Mouse (Mus musculus) intestine, embryonic 16.5 days (tissue): ENCODE data around the gene Aip. TPM values are rescaled to one million over a fixed set of nuclear protein-coding genes. Genes with fewer than 3 reads are reported as not detected.
A peak's percentile ranks its signal among the peaks of the same experiment; 100 is the strongest.

ENCODE experiments used
- ATAC-seq: fragments of 200-750 bp; cut with Nextera tagmentation; 2 replicates; pipeline ENCODE4 v1.8.0; 2017; ENCODE audit warnings: moderate TSS enrichment, moderate library complexity
- H3K27ac ChIP-seq: fragments of 300-500 bp; sonication (generic); 2 replicates; pipeline ENCODE4 v1.5.1; 2014; ENCODE audit warnings: mild to moderate bottlenecking, low read length
- H3K27me3 ChIP-seq: fragments of 300-500 bp; sonication (generic); replicated peaks from 2 replicates; pipeline ENCODE4 v1.6.1; 2014; ENCODE audit warnings: low read length, control low read depth, mixed read lengths; ENCODE audit not compliant: control insufficient read depth, insufficient read depth
- H3K36me3 ChIP-seq: fragments of 300-500 bp; sonication (generic); 2 replicates; pipeline ENCODE4 v1.6.1; 2014; ENCODE audit warnings: low read length, control low read depth; ENCODE audit not compliant: control insufficient read depth, insufficient read depth
- H3K4me1 ChIP-seq: fragments of 300-500 bp; sonication (generic); 2 replicates; pipeline ENCODE4 v1.6.1; 2014; ENCODE audit warnings: low read length, control low read depth, mixed read lengths; ENCODE audit not compliant: control insufficient read depth, insufficient read depth
- H3K4me2 ChIP-seq: fragments of 300-500 bp; sonication (generic); 2 replicates; pipeline ENCODE4 v1.6.1; 2014; ENCODE audit warnings: low read depth, low read length, control low read depth
- H3K4me3 ChIP-seq: fragments of 300-500 bp; sonication (generic); 2 replicates; pipeline ENCODE4 v1.5.1; 2014; ENCODE audit warnings: mild to moderate bottlenecking, low read length
- H3K9ac ChIP-seq: fragments of 300-500 bp; sonication (generic); 2 replicates; pipeline ENCODE4 v1.6.1; 2014; ENCODE audit warnings: low read depth, low read length
- H3K9me3 ChIP-seq: fragments of 300-500 bp; sonication (generic); 2 replicates; pipeline ENCODE4 v1.6.1; 2016; ENCODE audit warnings: low read length, control low read depth; ENCODE audit not compliant: control insufficient read depth
- WGBS: fragments of 180-500 bp; shearing (Covaris S2); extraction: QIAGEN DNeasy Blood & Tissue Kit; methylation state at CpG from one replicate; pipeline ENCODE4 v1.1.7; 2014; 5-methylcytosine and 5-hydroxymethylcytosine counted together
- polyA plus RNA-seq: library from polyadenylated mRNA; unstranded; fragments of >200 nt; fragmentation: Nextera tagmentation; extraction: Ambion mirVana; gene quantifications from 2 replicates; pipeline ENCODE4 v1.2.1, GENCODE M21; 2015

Gene Aip
- polyA plus RNA-seq, 1 experiment from 2014 or later: 81.2 TPM

DNA sequence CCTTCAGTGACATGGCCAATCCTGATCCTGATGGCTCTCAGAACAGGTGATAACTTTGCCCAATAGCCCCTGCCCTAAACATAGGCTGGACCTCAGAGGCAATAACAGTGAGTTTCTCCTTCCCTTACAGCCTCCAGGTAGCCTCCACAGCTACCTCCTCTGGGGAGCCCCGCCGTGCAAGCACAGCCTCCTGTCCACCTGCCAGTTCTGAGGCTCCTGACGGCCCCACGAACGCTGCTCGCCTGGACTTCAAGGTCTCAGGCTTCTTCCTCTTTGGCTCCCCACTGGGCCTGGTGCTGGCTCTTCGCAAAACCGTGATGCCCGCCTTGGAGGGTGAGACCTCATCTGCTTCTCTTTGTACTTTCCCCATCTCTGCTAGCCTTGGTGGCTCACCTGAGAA is 17.1 kb downstream of the Aip start:
- WGBS: 85% methylated on average over 9 of the region's 9 CpGs
- ATAC-seq: no peak
- no peaks in the 10 kb centered on the region for H3K27me3 ChIP-seq
- H3K4me3 ChIP-seq: no peak overlapping the region
- H3K27ac ChIP-seq: no peak overlapping the region
- H3K9me3 ChIP-seq: no peaks in the 10 kb centered on the region
- no peak overlapping the region for H3K4me2 ChIP-seq
- peaks cover 10% of the 10 kb centered on the region for H3K4me1 ChIP-seq
- H3K9ac ChIP-seq: no peak overlapping the region
- no peaks in the 10 kb centered on the region for H3K36me3 ChIP-seq

DNA sequence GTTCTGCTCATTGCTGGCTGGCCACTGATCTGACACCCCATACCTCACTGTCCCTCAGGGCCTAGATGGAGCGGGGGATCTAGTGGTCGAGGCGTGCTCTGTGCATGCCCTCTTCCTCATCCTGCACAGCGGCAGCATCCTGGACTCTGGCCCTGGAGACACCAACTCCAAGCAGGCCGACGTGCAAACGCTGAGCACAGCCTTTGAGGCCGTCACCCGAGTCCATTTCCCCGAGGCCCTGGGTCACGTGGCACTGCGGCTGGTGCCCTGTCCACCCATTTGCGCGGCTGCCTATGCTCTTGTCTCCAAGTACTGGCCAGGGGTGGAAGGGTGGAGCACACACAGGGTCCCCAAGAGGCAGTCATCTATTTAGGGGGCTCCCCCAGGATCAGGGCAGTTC is 19.0 kb downstream of the Aip start:
- no peak overlapping the region for H3K9ac ChIP-seq
- WGBS: 90% methylated on average over 14 of the region's 14 CpGs
- no peaks in the 10 kb centered on the region for H3K36me3 ChIP-seq
- no peak overlapping the region for H3K4me3 ChIP-seq
- H3K9me3 ChIP-seq: no peaks in the 10 kb centered on the region
- no peaks in the 10 kb centered on the region for H3K4me1 ChIP-seq
- no peak overlapping the region for H3K27ac ChIP-seq
- no peak overlapping the region for H3K4me2 ChIP-seq
- ATAC-seq: no peak
- H3K27me3 ChIP-seq: no peaks in the 10 kb centered on the region

DNA sequence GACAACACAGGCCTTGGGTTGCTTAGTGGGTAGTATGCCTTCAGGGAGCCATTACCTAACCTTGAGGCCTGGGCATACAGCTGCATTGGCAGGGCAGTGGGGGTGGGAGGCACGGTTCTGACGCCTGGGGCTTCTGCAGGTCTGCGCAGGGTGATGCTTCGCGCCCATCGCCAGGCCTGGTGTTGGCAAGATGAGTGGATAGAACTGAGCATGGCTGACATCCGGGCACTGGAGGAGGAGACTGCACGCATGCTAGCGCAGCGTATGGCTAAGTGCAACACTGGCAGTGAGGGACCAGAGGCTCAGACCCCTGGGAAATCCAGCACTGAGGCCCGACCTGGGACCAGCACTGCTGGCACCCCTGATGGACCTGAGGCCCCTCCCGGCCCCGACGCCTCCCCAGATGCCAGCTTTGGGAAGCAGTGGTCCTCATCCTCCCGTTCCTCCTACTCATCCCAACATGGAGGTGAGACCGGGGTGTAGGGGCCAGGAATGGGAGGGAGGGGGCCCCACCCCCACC is 20.9 kb downstream of the Aip start:
- WGBS: 93% methylated on average over 16 of the region's 16 CpGs
- Histone ChIP-seq H3K27ac (no peak overlapping the region), H3K4me1 (peaks cover 13% of the 10 kb centered on the region), H3K36me3 (no peaks in the 10 kb centered on the region), H3K4me3 (no peak overlapping the region), H3K9ac (no peak overlapping the region), H3K27me3 (0 out of 2 replicates have a peak, but pooled peaks cover 4% of the 10 kb centered on the region), H3K4me2 (no peak overlapping the region), H3K9me3 (no peaks in the 10 kb centered on the region)
- ATAC-seq: no peak

DNA sequence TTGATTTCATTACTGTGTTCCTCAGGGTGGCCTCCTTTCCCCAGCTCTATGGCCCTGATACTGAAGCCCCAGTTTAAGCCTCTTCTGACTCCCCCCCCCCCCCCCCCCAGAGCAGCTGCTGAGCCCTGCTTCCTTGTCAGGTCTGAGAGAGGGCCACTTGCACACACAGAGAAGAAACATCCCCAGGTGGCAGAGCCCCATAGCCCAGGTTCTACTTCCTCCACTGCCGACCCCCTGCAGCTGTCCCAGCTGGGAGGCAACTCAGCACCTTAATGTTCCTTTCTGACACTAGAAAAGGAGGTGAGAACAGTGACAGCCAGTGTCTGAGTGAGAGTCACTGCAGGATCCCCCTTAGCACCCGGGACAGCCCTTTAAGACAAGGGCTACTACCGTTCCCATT is 21.9 kb downstream of the Aip start:
- WGBS: 73% methylated on average over 3 of the region's 3 CpGs
- no peak overlapping the region for H3K27ac ChIP-seq
- ATAC-seq: no peak
- H3K4me3 ChIP-seq: no peak overlapping the region
- H3K36me3 ChIP-seq: no peaks in the 10 kb centered on the region
- no peak overlapping the region for H3K9ac ChIP-seq
- H3K4me1 ChIP-seq: peaks cover 21% of the 10 kb centered on the region
- no peak overlapping the region for H3K4me2 ChIP-seq
- 0 out of 2 replicates have a peak, but pooled peaks cover 4% of the 10 kb centered on the region for H3K27me3 ChIP-seq
- H3K9me3 ChIP-seq: no peaks in the 10 kb centered on the region

DNA sequence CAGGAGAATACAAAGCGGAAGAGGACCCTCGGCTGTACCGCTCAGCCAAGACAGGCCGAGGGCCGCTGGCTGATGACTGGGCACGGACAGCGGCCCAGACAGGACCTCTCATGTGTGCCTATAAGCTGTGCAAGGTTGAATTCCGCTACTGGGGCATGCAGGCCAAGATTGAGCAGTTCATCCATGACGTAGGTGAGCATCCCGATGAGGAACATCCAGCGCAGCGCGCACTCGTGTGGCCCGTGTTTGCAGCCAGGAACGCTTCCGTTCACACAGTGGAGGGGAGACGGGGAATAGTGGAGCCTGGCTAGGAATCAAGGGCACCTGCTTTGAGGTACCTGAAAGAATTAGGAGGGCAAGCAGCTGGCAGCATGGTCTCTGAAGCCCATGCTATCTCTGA is 22.4 kb downstream of the Aip start:
- Histone ChIP-seq H3K4me1 (peaks cover 26% of the 10 kb centered on the region), H3K4me2 (no peak overlapping the region), H3K27me3 (0 out of 2 replicates have a peak, but pooled peaks cover 4% of the 10 kb centered on the region), H3K36me3 (no peaks in the 10 kb centered on the region), H3K9me3 (no peaks in the 10 kb centered on the region), H3K27ac (no peak overlapping the region), H3K9ac (no peak overlapping the region), H3K4me3 (no peak overlapping the region)
- 96% methylated on average over 18 of the region's 18 CpGs for WGBS
- no peak for ATAC-seq

DNA sequence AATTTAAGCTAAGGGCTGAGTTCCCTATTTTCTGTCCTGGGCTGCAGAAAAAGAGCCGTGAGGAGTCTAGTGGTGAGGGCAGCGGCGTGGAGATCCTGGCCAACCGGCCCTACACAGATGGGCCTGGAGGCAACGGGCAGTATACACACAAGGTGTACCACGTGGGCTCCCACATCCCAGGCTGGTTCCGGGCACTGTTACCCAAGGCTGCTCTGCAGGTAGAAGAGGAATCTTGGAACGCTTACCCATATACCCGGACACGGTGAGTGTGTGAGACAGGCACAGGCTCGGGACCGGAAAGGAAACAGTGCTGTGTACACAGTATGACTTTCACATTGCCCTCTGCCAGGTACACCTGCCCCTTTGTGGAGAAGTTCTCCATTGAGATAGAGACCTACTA is 23.0 kb downstream of the Aip start:
- Histone ChIP-seq H3K4me2 (no peak overlapping the region), H3K4me3 (no peak overlapping the region), H3K4me1 (peaks cover 31% of the 10 kb centered on the region), H3K9me3 (no peaks in the 10 kb centered on the region), H3K27ac (no peak overlapping the region), H3K27me3 (0 out of 2 replicates have a peak, but pooled peaks cover 4% of the 10 kb centered on the region), H3K9ac (no peak overlapping the region), H3K36me3 (no peaks in the 10 kb centered on the region)
- WGBS: 95% methylated on average over 12 of the region's 12 CpGs
- no peak for ATAC-seq

DNA sequence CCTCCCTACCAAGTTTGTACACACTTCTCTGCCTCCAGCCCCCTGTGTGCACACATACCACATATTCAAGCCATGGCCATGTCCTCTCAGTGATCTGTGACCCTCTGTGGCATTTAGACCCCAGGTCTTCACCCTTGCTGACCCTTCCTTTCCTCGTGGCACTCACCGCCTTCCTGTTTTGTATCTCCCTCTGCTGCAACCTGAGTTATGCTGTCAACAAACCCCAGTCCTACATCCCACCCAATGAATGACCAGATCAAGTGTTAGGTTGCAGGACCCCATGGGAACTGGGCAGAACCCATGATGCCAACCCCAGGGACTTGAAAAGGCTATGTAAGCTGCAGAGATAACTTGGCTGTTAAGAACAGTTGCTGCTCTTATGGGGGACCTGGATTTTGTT is 23.6 kb downstream of the Aip start:
- no peaks in the 10 kb centered on the region for H3K9me3 ChIP-seq
- ATAC-seq: no peak
- H3K4me2 ChIP-seq: no peak overlapping the region
- H3K4me1 ChIP-seq: peaks cover 32% of the 10 kb centered on the region
- 80% methylated on average over 2 of the region's 2 CpGs for WGBS
- H3K4me3 ChIP-seq: no peak overlapping the region
- 0 out of 2 replicates have a peak, but pooled peaks cover 4% of the 10 kb centered on the region for H3K27me3 ChIP-seq
- H3K9ac ChIP-seq: no peak overlapping the region
- no peak overlapping the region for H3K27ac ChIP-seq
- H3K36me3 ChIP-seq: no peaks in the 10 kb centered on the region

DNA sequence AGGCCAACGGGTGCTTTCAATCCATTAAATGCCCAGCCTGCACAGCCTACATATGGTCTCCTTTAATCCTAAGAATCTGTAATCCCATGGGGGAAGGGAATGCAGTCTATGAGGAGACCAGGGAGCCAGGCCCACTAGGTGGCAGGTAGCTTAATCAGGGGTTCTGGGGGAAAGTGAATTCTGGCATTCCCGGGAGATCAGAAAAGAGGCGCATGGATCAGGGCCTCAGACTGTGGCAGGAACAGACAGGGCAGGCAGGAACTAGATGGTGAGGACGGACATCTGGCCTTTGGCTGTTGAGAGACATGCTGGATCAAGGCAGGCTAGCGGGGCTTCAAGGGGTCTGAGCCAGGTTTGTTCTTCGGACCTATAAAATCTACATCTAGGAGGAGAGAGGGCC is 24.2 kb downstream of the Aip start:
- no peak overlapping the region for H3K4me3 ChIP-seq
- H3K27me3 ChIP-seq: 0 out of 2 replicates have a peak, but pooled peaks cover 4% of the 10 kb centered on the region
- H3K9me3 ChIP-seq: no peaks in the 10 kb centered on the region
- 81% methylated on average over 6 of the region's 6 CpGs for WGBS
- no peaks in the 10 kb centered on the region for H3K36me3 ChIP-seq
- no peak overlapping the region for H3K9ac ChIP-seq
- ATAC-seq: no peak
- no peak overlapping the region for H3K27ac ChIP-seq
- H3K4me2 ChIP-seq: no peak overlapping the region
- H3K4me1 ChIP-seq: peaks cover 33% of the 10 kb centered on the region

DNA sequence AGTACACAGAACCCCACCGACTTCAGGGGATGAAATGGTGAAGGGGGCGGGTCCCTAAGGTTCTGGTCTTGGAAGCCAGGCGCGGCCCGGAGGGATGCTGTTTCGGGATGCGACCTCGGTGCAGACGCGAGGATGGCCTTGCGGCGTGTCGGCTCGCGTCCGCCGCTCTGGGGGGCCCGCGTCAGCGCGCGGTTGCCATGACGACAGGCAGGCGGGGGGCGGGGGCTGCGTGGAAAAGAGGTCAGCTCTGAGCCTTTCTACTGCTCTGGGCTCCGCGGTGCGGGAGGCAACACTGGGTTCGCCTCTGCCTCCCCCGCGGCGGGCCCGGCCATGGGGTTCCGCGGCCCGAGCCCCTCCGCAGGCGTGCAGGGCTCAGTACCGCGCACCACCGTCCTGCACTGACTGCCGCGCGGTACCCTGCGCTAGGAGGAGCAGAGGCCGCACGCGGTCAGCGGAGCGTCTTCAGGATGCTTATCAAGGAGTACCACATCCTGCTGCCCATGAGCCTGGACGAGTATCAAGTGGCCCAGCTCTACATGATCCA is 24.9 kb downstream of the Aip start:
- Histone ChIP-seq H3K4me2 (peak overlapping the region; percentile 82), H3K27me3 (0 out of 2 replicates have a peak, but pooled peaks cover 4% of the 10 kb centered on the region), H3K36me3 (no peaks in the 10 kb centered on the region), H3K4me3 (peak overlapping the region; percentile 53), H3K27ac (no peak overlapping the region), H3K9me3 (no peaks in the 10 kb centered on the region), H3K4me1 (peaks cover 35% of the 10 kb centered on the region), H3K9ac (peak overlapping the region; percentile 71)
- no peak for ATAC-seq
- 2% methylated on average over 52 of the region's 52 CpGs for WGBS
